Mouse (Mus musculus) liver, postnatal 0 days (tissue): ENCODE measurements around the gene Pck2.

Experiments used
- CTCF ChIP-seq: sonication (generic); IDR thresholded peaks from 2 replicates; pipeline ENCODE4 v1.5.1; 2016; ENCODE audit warnings: antibody characterized with exemption, low read depth
- EP300 ChIP-seq: IDR thresholded peaks from 2 replicates; pipeline ENCODE4 v1.6.1; 2016; ENCODE audit warnings: antibody characterized with exemption, low read depth, mild to moderate bottlenecking

DNA sequence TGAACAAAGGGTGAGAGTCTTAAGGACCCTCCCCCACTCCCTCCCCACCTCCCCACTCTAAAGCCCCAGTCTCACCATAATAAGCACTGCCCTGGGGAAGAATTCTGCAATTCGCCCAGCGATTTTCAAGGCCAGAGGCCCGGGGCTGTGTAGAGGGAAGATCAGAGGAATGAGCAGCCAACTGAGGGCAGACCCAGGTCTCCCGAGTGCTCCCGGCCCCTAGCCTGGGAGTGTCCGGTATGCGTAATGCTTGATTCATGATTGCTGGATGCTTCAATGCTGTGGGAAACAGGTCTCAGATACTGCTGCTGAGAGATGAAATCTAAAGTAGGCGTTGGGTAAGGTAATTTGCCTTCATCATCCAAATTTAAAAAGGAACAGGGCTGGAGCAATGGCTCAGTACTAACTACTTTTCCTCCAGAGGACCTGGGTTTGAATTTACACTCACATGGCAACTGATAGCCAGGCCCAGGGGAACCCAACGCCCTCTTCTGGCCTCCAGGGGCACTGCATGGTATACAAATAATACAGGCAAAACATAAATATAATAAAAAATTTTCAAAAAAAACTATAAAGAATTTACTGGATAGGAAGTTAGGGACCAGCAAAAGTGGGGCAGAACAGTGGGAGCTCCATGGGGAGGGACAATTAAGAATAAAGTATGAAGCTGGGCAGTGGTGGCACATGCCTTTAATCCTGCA is 42.1 kb downstream of the Pck2 start:
- TF ChIP-seq EP300 (no peak), CTCF (peak; percentile 65)
